In genomic region chr12:82374020-82374419, GRCm38 (mm10) we compare ENCODE assay signal across 10 mouse cellular contexts.
DNase-seq lines count a peak whose midpoint lies in the region; ATAC-seq and TF ChIP-seq lines count a peak whose summit lies in the region.
"Had no signal": no experiment of that assay in that cellular context is flagged by ENCODE, and none has a peak within 500 bp of the region (broad histone marks: within the 10 kb centered on the region; RNA-seq: fewer than 3 reads in every experiment).

No protein-coding gene starts in this region.

- H3K36me3 ChIP-seq in heart, embryonic 12.5 days = peaks cover 11% of the 10 kb centered on the region
- H3K36me3 ChIP-seq in liver, adult 2 months (ENCODE audit: control insufficient read depth, insufficient read depth, low read length) = peaks cover 5% of the 10 kb centered on the region; the same call in 1 of the 2 replicates
- H3K36me3 ChIP-seq in liver, embryonic 12.5 days = peaks cover 13% of the 10 kb centered on the region
- peaks cover 16% of the 10 kb centered on the region for H3K36me3 ChIP-seq in embryonic facial prominence, embryonic 13.5 days

- DNase-seq in heart, adult 9 months (ENCODE audit: low spot score in 2 of 2) = no peak
- no peak for DNase-seq in liver, adult 2 months (ENCODE audit: extremely low read depth, low read depth, low spot score)
- peak; percentile 48 for DNase-seq in kidney, postnatal 14 days
- no peak for DNase-seq in B cell, adult 2 months
- DNase-seq in adrenal gland, adult 2 months = no peak
- DNase-seq: cerebellum, adult 2 months; thymus, postnatal 36 days had no signal

- H3K4me2 ChIP-seq in heart, embryonic 12.5 days = no peak overlapping the region
- no peak overlapping the region for H3K4me2 ChIP-seq in liver, embryonic 12.5 days
- H3K4me2 ChIP-seq in embryonic facial prominence, embryonic 13.5 days = no peak overlapping the region

- TF ChIP-seq POLR2A in liver, adult 2 months (IDR thresholded peaks at IDR 0.05; ENCODE audit: extremely low read depth, insufficient read depth, low read length) = no peak

- no peak for TF ChIP-seq CTCF in liver, adult 2 months (IDR thresholded peaks at IDR 0.05; ENCODE audit: low read depth, low read length)

- H3K79me2 ChIP-seq in liver, adult 2 months (ENCODE audit: control insufficient read depth, insufficient read depth, low read length) = no peaks in the 10 kb centered on the region

- H3K4me3 ChIP-seq in heart, embryonic 12.5 days = no peak overlapping the region
- no peak overlapping the region for H3K4me3 ChIP-seq in liver, adult 2 months (ENCODE audit: insufficient read depth, low read depth, low read length)
- H3K4me3 ChIP-seq in liver, embryonic 12.5 days = no peak overlapping the region
- H3K4me3 ChIP-seq in embryonic facial prominence, embryonic 13.5 days = no peak overlapping the region

- H3K9me3 ChIP-seq in heart, embryonic 12.5 days (replicated peaks) = no peaks in the 10 kb centered on the region
- no peaks in the 10 kb centered on the region for H3K9me3 ChIP-seq in liver, embryonic 12.5 days (replicated peaks)
- H3K9me3 ChIP-seq in embryonic facial prominence, embryonic 13.5 days = no peaks in the 10 kb centered on the region

- H3K27me3 ChIP-seq in heart, embryonic 12.5 days (replicated peaks) = no peaks in the 10 kb centered on the region
- H3K27me3 ChIP-seq in liver, adult 2 months (ENCODE audit: control insufficient read depth, insufficient read depth, low read length) = no peaks in the 10 kb centered on the region
- no peaks in the 10 kb centered on the region for H3K27me3 ChIP-seq in liver, embryonic 12.5 days (replicated peaks)
- H3K27me3 ChIP-seq in embryonic facial prominence, embryonic 13.5 days = no peaks in the 10 kb centered on the region

- no peak overlapping the region for H3K9ac ChIP-seq in heart, embryonic 12.5 days
- H3K9ac ChIP-seq in liver, adult 2 months (ENCODE audit: low read depth, low read length) = no peak overlapping the region
- no peak overlapping the region for H3K9ac ChIP-seq in liver, embryonic 12.5 days
- H3K9ac ChIP-seq in embryonic facial prominence, embryonic 13.5 days = no peak overlapping the region

- peak overlapping the region; percentile 85 for H3K27ac ChIP-seq in heart, embryonic 12.5 days (ENCODE audit: poor library complexity, severe bottlenecking)
- 0 out of 2 replicates have a peak overlapping the region, but pooled peaks have one; percentile 12 for H3K27ac ChIP-seq in liver, adult 2 months (replicated peaks; ENCODE audit: insufficient read depth, low read depth, low read length)
- no peak overlapping the region for H3K27ac ChIP-seq in liver, embryonic 12.5 days
- peak overlapping the region; percentile 77 for H3K27ac ChIP-seq in embryonic facial prominence, embryonic 13.5 days

- ATAC-seq in heart, embryonic 12.5 days (ENCODE audit: insufficient number of reproducible peaks, low FRiP score) = no peak
- no peak for ATAC-seq in liver, embryonic 12.5 days
- no peak for ATAC-seq in embryonic facial prominence, embryonic 13.5 days (ENCODE audit: insufficient number of reproducible peaks, insufficient read depth, low FRiP score, low TSS enrichment, low read depth)

- peaks cover 27% of the 10 kb centered on the region for H3K4me1 ChIP-seq in heart, embryonic 12.5 days (replicated peaks)
- no peaks in the 10 kb centered on the region; the same call in 1 of the 2 replicates for H3K4me1 ChIP-seq in liver, adult 2 months (ENCODE audit: control insufficient read depth, insufficient read depth, low read length)
- peaks cover 6% of the 10 kb centered on the region; the same call in 1 of the 2 replicates for H3K4me1 ChIP-seq in liver, embryonic 12.5 days
- peaks cover 31% of the 10 kb centered on the region for H3K4me1 ChIP-seq in embryonic facial prominence, embryonic 13.5 days
